Mouse (Mus musculus) embryonic fibroblast, embryonic 13.5 days (primary cell): ENCODE measurements around the gene Mib2.

ENCODE experiments used
- CTCF ChIP-seq: IDR thresholded peaks from 2 replicates; pipeline ENCODE4 v1.5.1; 2011; ENCODE audit warnings: mild to moderate bottlenecking, control low read depth, low read length, moderate library complexity, borderline replicate concordance; ENCODE audit not compliant: insufficient read depth
- POLR2A ChIP-seq: IDR thresholded peaks from 2 replicates; pipeline ENCODE4 v1.6.1; 2011; ENCODE audit warnings: low read depth, mild to moderate bottlenecking, control low read depth, low read length, moderate library complexity

- TF ChIP-seq POLR2A (0 out of 2 replicates have a peak, but pooled peaks have one; percentile 45), CTCF (no peak)
These were observed 17.3 kb downstream of the Mib2 start for GRCm38 (mm10) chr4:155651553-155652269.
